Mouse (Mus musculus) left cerebral cortex, adult 18-20 months (tissue): ENCODE data around the gene Zscan4-ps1. TPM values are rescaled to one million over a fixed set of nuclear protein-coding genes. Genes with fewer than 3 reads are reported as not detected.
"Not testable (repeated sequence)": the region's sequence is repeated elsewhere in the genome, so short reads cannot be mapped to it uniquely, and the experiment has no call there.

Experiments
- DNase-seq, 2 experiments: peaks; one replicate each; pipeline ENCODE4 v3.0.0; 2021 to 2022; ENCODE audit warnings: low spot score in 2 of 2, mixed read lengths in 1 of 2
- long read RNA-seq, 2 experiments: library from polyadenylated mRNA; stranded (forward); transcript quantifications; one replicate each; pipeline ENCODE4 v2.0.0; 2021
- total RNA-seq, 2 experiments: library from RNA; stranded (reverse); gene quantifications; 2 replicates each; pipeline ENCODE4 v1.2.3; 2021

Gene Zscan4-ps1
- total RNA-seq, result not detected
- long read RNA-seq, experiment 1, result 0 reads
- long read RNA-seq, experiment 2, result 0 reads

GRCm38 (mm10) chr7:11069591-11069990 is at the start of gene Zscan4-ps1:
Gene Zscan4-ps1 (minus strand): TSS chr7:11069691.
- DNase-seq, result not testable (repeated sequence)

Other genes with a start within 250 kb of the Zscan4-ps1 start
- not detected for gene Zscan4b, start 164.6 kb downstream of the Zscan4-ps1 start, total RNA-seq
- not detected for gene Zscan4c, start 63.9 kb downstream of the Zscan4-ps1 start, total RNA-seq
- not detected for gene Zscan4d, start 96.5 kb upstream of the Zscan4-ps1 start, total RNA-seq
- gene Zscan4e, start 241.0 kb upstream of the Zscan4-ps1 start, total RNA-seq, result not detected